25 mouse cellular contexts compared by ENCODE assay signal in genomic region chr7:141652191-141652590, GRCm38 (mm10). TPM values are rescaled to one million over a fixed set of nuclear protein-coding genes. Genes with fewer than 3 reads are reported as not detected.
DNase-seq lines count a peak whose midpoint lies in the region; ATAC-seq and TF ChIP-seq lines count a peak whose summit lies in the region.
"Had no signal": no experiment of that assay in that cellular context is flagged by ENCODE, and none has a peak within 500 bp of the region (broad histone marks: within the 10 kb centered on the region; RNA-seq: fewer than 3 reads in every experiment).

No protein-coding gene starts in this region.

- no peak overlapping the region for H3K4me3 ChIP-seq in intestine, embryonic 14.5 days (ENCODE audit: low read depth, low read length)
- no peak overlapping the region for H3K4me3 ChIP-seq in intestine, postnatal 0 days (ENCODE audit: low read depth, low read length)
- no peak overlapping the region for H3K4me3 ChIP-seq in liver, embryonic 11.5 days (ENCODE audit: low read depth, low read length)
- H3K4me3 ChIP-seq in midbrain, postnatal 0 days (ENCODE audit: low read depth, low read length), result no peak overlapping the region
- H3K4me3 ChIP-seq: embryonic facial prominence, embryonic 15.5 days; heart, embryonic 12.5 days; lung, embryonic 15.5 days; midbrain, embryonic 12.5 days; neural tube, embryonic 13.5 days had no signal

- ATAC-seq in intestine, embryonic 14.5 days (replicated peaks; ENCODE audit: low FRiP score, low TSS enrichment, low read depth), result 0 out of 2 replicates have a peak, but pooled peaks have one; percentile 26
- no peak for ATAC-seq in intestine, postnatal 0 days
- ATAC-seq in liver, embryonic 11.5 days (replicated peaks; ENCODE audit: low FRiP score), result peak; percentile 46; the same call in 1 of the 2 replicates
- no peak for ATAC-seq in midbrain, postnatal 0 days (ENCODE audit: low FRiP score)
- ATAC-seq: hindbrain, embryonic 16.5 days had no signal

- H3K27ac ChIP-seq in intestine, embryonic 14.5 days (ENCODE audit: low read depth), result no peak overlapping the region
- no peak overlapping the region for H3K27ac ChIP-seq in intestine, postnatal 0 days (ENCODE audit: low read depth, low read length)
- H3K27ac ChIP-seq in liver, embryonic 11.5 days (ENCODE audit: low read depth, low read length), result no peak overlapping the region
- no peak overlapping the region for H3K27ac ChIP-seq in midbrain, postnatal 0 days (ENCODE audit: low read depth, low read length)
- H3K27ac ChIP-seq: embryonic facial prominence, embryonic 15.5 days; kidney, postnatal 0 days; lung, embryonic 15.5 days; macrophage; midbrain, embryonic 12.5 days; neural tube, embryonic 13.5 days had no signal

- H3K4me2 ChIP-seq in intestine, embryonic 14.5 days (ENCODE audit: low read length), result no peak overlapping the region
- H3K4me2 ChIP-seq in intestine, postnatal 0 days (replicated peaks; ENCODE audit: low read depth), result no peak overlapping the region
- no peak overlapping the region for H3K4me2 ChIP-seq in liver, embryonic 11.5 days
- no peak overlapping the region for H3K4me2 ChIP-seq in midbrain, postnatal 0 days (ENCODE audit: low read depth, low read length, poor library complexity, severe bottlenecking)
- H3K4me2 ChIP-seq: embryonic facial prominence, embryonic 15.5 days; heart, embryonic 12.5 days; lung, embryonic 15.5 days; midbrain, embryonic 12.5 days; neural tube, embryonic 13.5 days had no signal

- no peak for TF ChIP-seq CTCF in intestine, postnatal 0 days (IDR thresholded peaks at IDR 0.05; ENCODE audit: low read depth)
- TF ChIP-seq CTCF in midbrain, postnatal 0 days (IDR thresholded peaks at IDR 0.05), result no peak

- no peak overlapping the region for H3K9ac ChIP-seq in intestine, embryonic 14.5 days (ENCODE audit: low read length)
- H3K9ac ChIP-seq in intestine, postnatal 0 days (ENCODE audit: low read depth, low read length), result no peak overlapping the region
- H3K9ac ChIP-seq in liver, embryonic 11.5 days (ENCODE audit: low read depth, low read length), result no peak overlapping the region
- no peak overlapping the region for H3K9ac ChIP-seq in midbrain, postnatal 0 days (replicated peaks; ENCODE audit: low read length, poor library complexity, severe bottlenecking)
- H3K9ac ChIP-seq: embryonic facial prominence, embryonic 15.5 days; heart, embryonic 12.5 days; lung, embryonic 15.5 days; midbrain, embryonic 12.5 days; neural tube, embryonic 13.5 days had no signal

- WGBS in intestine, embryonic 14.5 days, result 44% methylated on average over 7 of the region's 7 CpGs
- WGBS in intestine, postnatal 0 days, result 50% methylated on average over 7 of the region's 7 CpGs
- WGBS in liver, embryonic 11.5 days, result 36% methylated on average over 7 of the region's 7 CpGs
- 45% methylated on average over 7 of the region's 7 CpGs for WGBS in midbrain, postnatal 0 days

- H3K9me3 ChIP-seq in intestine, embryonic 14.5 days (ENCODE audit: control insufficient read depth, low read length), result no peaks in the 10 kb centered on the region
- no peaks in the 10 kb centered on the region for H3K9me3 ChIP-seq in intestine, postnatal 0 days (ENCODE audit: control insufficient read depth)
- no peaks in the 10 kb centered on the region for H3K9me3 ChIP-seq in liver, embryonic 11.5 days (ENCODE audit: control insufficient read depth, low read length)
- H3K9me3 ChIP-seq in midbrain, postnatal 0 days (ENCODE audit: low read length), result no peaks in the 10 kb centered on the region
- H3K9me3 ChIP-seq: embryonic facial prominence, embryonic 15.5 days; heart, embryonic 12.5 days; lung, embryonic 15.5 days; midbrain, embryonic 12.5 days; neural tube, embryonic 13.5 days had no signal

- no peaks in the 10 kb centered on the region for H3K27me3 ChIP-seq in intestine, embryonic 14.5 days (replicated peaks; ENCODE audit: control insufficient read depth, insufficient read depth, low read length)
- H3K27me3 ChIP-seq in intestine, postnatal 0 days (replicated peaks; ENCODE audit: control insufficient read depth, insufficient read depth, low read length), result no peaks in the 10 kb centered on the region
- no peaks in the 10 kb centered on the region for H3K27me3 ChIP-seq in liver, embryonic 11.5 days (replicated peaks; ENCODE audit: control insufficient read depth, insufficient read depth, low read length)
- no peaks in the 10 kb centered on the region for H3K27me3 ChIP-seq in midbrain, postnatal 0 days (ENCODE audit: insufficient read depth, low read length)
- H3K27me3 ChIP-seq: embryonic facial prominence, embryonic 15.5 days; heart, embryonic 12.5 days; lung, embryonic 15.5 days; midbrain, embryonic 12.5 days; neural tube, embryonic 13.5 days had no signal

- no peaks in the 10 kb centered on the region for H3K4me1 ChIP-seq in intestine, embryonic 14.5 days (replicated peaks; ENCODE audit: control insufficient read depth, insufficient read depth, low read length)
- H3K4me1 ChIP-seq in intestine, postnatal 0 days (replicated peaks; ENCODE audit: control insufficient read depth, insufficient read depth, low read length), result no peaks in the 10 kb centered on the region
- H3K4me1 ChIP-seq in liver, embryonic 11.5 days (replicated peaks; ENCODE audit: control insufficient read depth, insufficient read depth, low read length), result peaks cover 24% of the 10 kb centered on the region
- H3K4me1 ChIP-seq in midbrain, postnatal 0 days (ENCODE audit: insufficient read depth, low read length), result no peaks in the 10 kb centered on the region
- H3K4me1 ChIP-seq: embryonic facial prominence, embryonic 15.5 days; lung, embryonic 15.5 days; neural tube, embryonic 13.5 days had no signal

- H3K36me3 ChIP-seq in intestine, embryonic 14.5 days (ENCODE audit: control insufficient read depth, insufficient read depth, low read length), result no peaks in the 10 kb centered on the region
- no peaks in the 10 kb centered on the region for H3K36me3 ChIP-seq in intestine, postnatal 0 days (ENCODE audit: control insufficient read depth, insufficient read depth)
- no peaks in the 10 kb centered on the region for H3K36me3 ChIP-seq in liver, embryonic 11.5 days (ENCODE audit: control insufficient read depth, insufficient read depth, low read length)
- no peaks in the 10 kb centered on the region for H3K36me3 ChIP-seq in midbrain, postnatal 0 days (ENCODE audit: insufficient read depth, low read length)
- H3K36me3 ChIP-seq: embryonic facial prominence, embryonic 15.5 days; heart, embryonic 12.5 days; lung, embryonic 15.5 days; midbrain, embryonic 12.5 days; neural tube, embryonic 13.5 days had no signal

- no peak for DNase-seq in intestine, embryonic 14.5 days (ENCODE audit: low spot score)
- DNase-seq in c-Kit-positive CD71-positive TER-119-positive erythroid progenitor cells, embryonic 14.5 days (ENCODE audit: low spot score), result peak; percentile 68
- no peak for DNase-seq in liver, embryonic 11.5 days (ENCODE audit: low spot score)
- DNase-seq in cerebellum, adult 18-20 months, result no peak
- no peak for DNase-seq in midbrain, postnatal 0 days (ENCODE audit: low spot score)
- no peak for DNase-seq in kidney, adult 9 months
- DNase-seq: adrenal gland, adult 8-10 months; cerebellum, adult 11-12 months; cerebellum, postnatal 25 days; heart, postnatal 14 days; kidney, adult 11 months; layer of hippocampus, postnatal 36 days had no signal

RNA-seq across cellular contexts. Expression of gene Muc6, which starts 2.9 kb away (rescaled TPM):
- 0.23 and 0.24 TPM in 2 replicates for polyA plus RNA-seq in intestine, embryonic 14.5 days (2014; fragmentation: Nextera tagmentation; extraction: Ambion mirVana)
- 8.9 and 9.8 TPM in 2 replicates for polyA plus RNA-seq in intestine, postnatal 0 days (2015; fragmentation: Nextera tagmentation; extraction: Ambion mirVana)
- polyA plus RNA-seq in liver, embryonic 11.5 days (2014; fragmentation: Nextera tagmentation; extraction: Ambion mirVana), result 2.4 and 2.6 TPM in 2 replicates
- total RNA-seq in midbrain, postnatal 0 days (2014; rRNA removed), result not detected in 2 replicates
- 0.12 and 0.16 TPM in 2 replicates for polyA plus RNA-seq in midbrain, postnatal 0 days (2015; fragmentation: Nextera tagmentation; extraction: Ambion mirVana)
- total RNA-seq: adrenal gland, adult 8-10 months; gastrocnemius, adult 18-20 months; heart, postnatal 14 days; layer of hippocampus, adult 18-20 months; layer of hippocampus, postnatal 36 days; left cerebral cortex, postnatal 14 days had no signal

RNA-seq across cellular contexts. Expression of gene Muc2, which starts 37.9 kb away (rescaled TPM):
- 1.1 and 1.6 TPM in 2 replicates for polyA plus RNA-seq in intestine, embryonic 14.5 days (2014; fragmentation: Nextera tagmentation; extraction: Ambion mirVana)
- polyA plus RNA-seq in intestine, postnatal 0 days (2015; fragmentation: Nextera tagmentation; extraction: Ambion mirVana), result 167 and 175 TPM in 2 replicates
- polyA plus RNA-seq in liver, embryonic 11.5 days (2014; fragmentation: Nextera tagmentation; extraction: Ambion mirVana), result 0.21 and 0.22 TPM in 2 replicates
- total RNA-seq in midbrain, postnatal 0 days (2014; rRNA removed), result 0.77 and 1.0 TPM in 2 replicates
- 0.49 and 0.58 TPM in 2 replicates for polyA plus RNA-seq in midbrain, postnatal 0 days (2015; fragmentation: Nextera tagmentation; extraction: Ambion mirVana)
- total RNA-seq: gastrocnemius, adult 18-20 months; granulocyte monocyte progenitor cell, adult 5-6 weeks; layer of hippocampus, adult 18-20 months had no signal

Comparison
In these comparisons a context has a peak if more than half of its experiments do, and no peak if none do; other contexts are left out.
1. ATAC-seq: peak in intestine, embryonic 14.5 days (single experiment) and liver, embryonic 11.5 days (single experiment); none in intestine, postnatal 0 days (single experiment) and midbrain, postnatal 0 days (single experiment).
2. RNA of gene Muc2, which starts 37.9 kb away (polyA plus RNA-seq): 167 to 175 TPM in intestine, postnatal 0 days; 1.1 to 1.6 TPM in intestine, embryonic 14.5 days, 0.49 to 0.58 TPM in midbrain, postnatal 0 days and 0.21 to 0.22 TPM in liver, embryonic 11.5 days; every median in the first group is over 10 times any median in the second.